Mouse (Mus musculus) C2C12 (cell line): ENCODE results near the gene Wwc2. TPM values are rescaled to one million over a fixed set of nuclear protein-coding genes. Genes with fewer than 3 reads are reported as not detected.

Source experiments
- H3K27me3 ChIP-seq: one replicate; pipeline ENCODE4 v1.6.1; 2011; ENCODE audit not compliant: control insufficient read depth, insufficient read depth, insufficient read length
- H3K36me3 ChIP-seq: one replicate; pipeline ENCODE4 v1.6.1; 2011; ENCODE audit not compliant: control insufficient read depth, insufficient read depth
- H3K4me3 ChIP-seq: one replicate; pipeline ENCODE4 v1.5.1; 2011; ENCODE audit warnings: mild to moderate bottlenecking, control low read depth; ENCODE audit not compliant: poor library complexity, insufficient read depth, severe bottlenecking
- H3K79me2 ChIP-seq: one replicate; pipeline ENCODE4 v1.6.1; 2011; ENCODE audit not compliant: control insufficient read depth, insufficient read depth
- H3K79me3 ChIP-seq: one replicate; pipeline ENCODE4 v1.6.1; 2011; ENCODE audit warnings: low read depth, control low read depth
- H3ac ChIP-seq: one replicate; pipeline ENCODE3; 2011; ENCODE audit warnings: low read depth; ENCODE audit not compliant: control insufficient read depth, insufficient read length
- CEBPB ChIP-seq: IDR thresholded peaks from one replicate; pipeline ENCODE4 v1.6.1; 2011; ENCODE audit warnings: low read depth, mild to moderate bottlenecking, control low read depth, moderate library complexity
- CTCF ChIP-seq: IDR thresholded peaks from one replicate; pipeline ENCODE4 v1.5.1; 2011; ENCODE audit not compliant: control insufficient read depth, insufficient read depth, insufficient read length
- FOSL1 ChIP-seq: IDR thresholded peaks from one replicate; pipeline ENCODE4 v1.8.0; 2011; ENCODE audit warnings: mild to moderate bottlenecking, low read length; ENCODE audit not compliant: poor library complexity, insufficient read depth, severe bottlenecking
- MAX ChIP-seq: IDR thresholded peaks from one replicate; pipeline ENCODE4 v1.6.1; 2011; ENCODE audit warnings: mild to moderate bottlenecking, control low read depth
- MYOD1 ChIP-seq: IDR thresholded peaks from one replicate; pipeline ENCODE4 v1.6.1; 2011; ENCODE audit warnings: low read depth; ENCODE audit not compliant: control insufficient read depth, insufficient read length
- MYOG ChIP-seq: IDR thresholded peaks from one replicate; pipeline ENCODE4 v1.6.1; 2011; ENCODE audit not compliant: control insufficient read depth, insufficient read length; ENCODE audit errors: extremely low read depth
- USF1 ChIP-seq: IDR thresholded peaks from one replicate; pipeline ENCODE4 v1.6.1; 2011; ENCODE audit warnings: low read depth, mild to moderate bottlenecking, control low read depth, moderate library complexity
- polyA plus RNA-seq: library from polyadenylated mRNA; unstranded; fragments of >200 nt; fragmentation: generic; extraction: Trizol; gene quantifications from one replicate; pipeline ENCODE4 v1.2.1, GENCODE M21; 2012; ENCODE audit warnings: missing spikeins

Wwc2 gene
- polyA plus RNA-seq, 1 experiment = 15.3 TPM

- no peak overlapping the region for H3K4me3 ChIP-seq
- no peaks in the 10 kb centered on the region for H3K36me3 ChIP-seq
- peaks cover 90% of the 10 kb centered on the region for H3K79me2 ChIP-seq
- no peak overlapping the region for H3ac ChIP-seq
- TF ChIP-seq USF1 (no peak), MAX (no peak), CTCF (no peak), MYOD1 (no peak), FOSL1 (no peak), MYOG (no peak), CEBPB (no peak)
- no peaks in the 10 kb centered on the region for H3K27me3 ChIP-seq
- peaks cover 65% of the 10 kb centered on the region for H3K79me3 ChIP-seq
Measured at GRCm38 (mm10) chr8:47936386-47936785, 54.3 kb downstream of the Wwc2 start.

DNA sequence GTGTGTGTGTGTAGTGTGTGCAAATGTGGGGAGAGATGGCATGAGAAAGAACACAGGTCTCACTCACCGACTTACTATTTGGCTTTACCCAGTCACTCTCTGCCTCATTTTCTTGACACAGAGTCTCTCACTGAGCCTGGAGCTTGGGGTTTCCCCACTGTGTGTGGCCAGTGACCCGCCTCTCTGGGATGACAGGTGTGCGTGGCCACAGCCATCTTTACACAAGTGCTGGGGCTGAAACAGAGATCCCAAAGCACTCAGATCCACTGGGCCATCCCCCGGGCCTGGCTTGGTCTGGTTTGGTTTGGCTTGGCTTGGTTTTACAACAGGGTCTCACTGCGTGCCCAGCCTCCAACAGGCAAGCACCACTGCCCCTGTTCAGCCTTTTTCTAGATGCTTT is 55.3 kb downstream of the Wwc2 start:
- Histone ChIP-seq H3ac (no peak overlapping the region), H3K36me3 (no peaks in the 10 kb centered on the region), H3K79me2 (peaks cover 90% of the 10 kb centered on the region), H3K27me3 (no peaks in the 10 kb centered on the region), H3K4me3 (no peak overlapping the region), H3K79me3 (peaks cover 67% of the 10 kb centered on the region)
- TF ChIP-seq MYOD1 (peak; percentile 58), CEBPB (no peak)

DNA sequence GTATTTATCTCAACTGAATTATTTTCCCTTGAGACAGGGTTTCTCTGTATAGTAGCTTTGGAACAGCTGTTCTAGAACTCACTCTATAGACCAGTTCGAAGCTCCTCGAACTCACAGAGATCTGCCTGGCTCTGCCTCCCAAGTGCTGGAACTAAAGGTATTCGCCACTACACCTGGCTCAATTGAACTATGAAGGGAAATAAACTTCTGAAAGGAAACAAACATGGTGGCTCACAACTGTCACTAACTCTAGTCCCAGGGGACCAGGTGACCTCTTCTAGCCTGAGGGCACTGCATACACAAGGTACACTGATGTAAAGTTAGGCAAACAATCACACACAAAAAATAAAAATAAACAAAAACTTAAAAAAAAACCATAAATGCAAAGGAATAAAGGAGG is 57.6 kb downstream of the Wwc2 start:
- H3ac ChIP-seq = no peak overlapping the region
- H3K79me2 ChIP-seq = peaks cover 90% of the 10 kb centered on the region
- no peaks in the 10 kb centered on the region for H3K27me3 ChIP-seq
- no peak overlapping the region for H3K4me3 ChIP-seq
- peaks cover 62% of the 10 kb centered on the region for H3K79me3 ChIP-seq
- TF ChIP-seq CEBPB (no peak), MYOD1 (no peak), USF1 (no peak), MYOG (no peak), CTCF (no peak), FOSL1 (no peak), MAX (no peak)
- no peaks in the 10 kb centered on the region for H3K36me3 ChIP-seq

GRCm38 (mm10) chr8:47932028-47932790 is 58.5 kb downstream of the Wwc2 start:
- Histone ChIP-seq H3K27me3 (no peaks in the 10 kb centered on the region), H3K79me2 (peaks cover 90% of the 10 kb centered on the region)
- no peak for TF ChIP-seq USF1
- TF ChIP-seq MYOG = no peak
- TF ChIP-seq CEBPB = no peak
- peak; percentile 85 for TF ChIP-seq MAX
- TF ChIP-seq CTCF = peak; percentile 16
- no peak for TF ChIP-seq FOSL1
- TF ChIP-seq MYOD1 = peak; percentile 8

GRCm38 (mm10) chr8:47931371-47931770 is 59.4 kb downstream of the Wwc2 start:
- Histone ChIP-seq H3ac (peak overlapping the region; percentile 48), H3K4me3 (no peak overlapping the region), H3K27me3 (no peaks in the 10 kb centered on the region), H3K36me3 (no peaks in the 10 kb centered on the region), H3K79me2 (peaks cover 90% of the 10 kb centered on the region), H3K79me3 (peaks cover 63% of the 10 kb centered on the region)
- TF ChIP-seq FOSL1 (no peak), CEBPB (no peak), MAX (no peak), CTCF (no peak)

More at GRCm38 (mm10) chr8:47932028-47932790, 58.5 kb downstream of the Wwc2 start:
- H3K36me3 ChIP-seq = no peaks in the 10 kb centered on the region
- peak overlapping the region; percentile 29 for H3ac ChIP-seq
- H3K4me3 ChIP-seq = no peak overlapping the region
- H3K79me3 ChIP-seq = peaks cover 63% of the 10 kb centered on the region

DNA sequence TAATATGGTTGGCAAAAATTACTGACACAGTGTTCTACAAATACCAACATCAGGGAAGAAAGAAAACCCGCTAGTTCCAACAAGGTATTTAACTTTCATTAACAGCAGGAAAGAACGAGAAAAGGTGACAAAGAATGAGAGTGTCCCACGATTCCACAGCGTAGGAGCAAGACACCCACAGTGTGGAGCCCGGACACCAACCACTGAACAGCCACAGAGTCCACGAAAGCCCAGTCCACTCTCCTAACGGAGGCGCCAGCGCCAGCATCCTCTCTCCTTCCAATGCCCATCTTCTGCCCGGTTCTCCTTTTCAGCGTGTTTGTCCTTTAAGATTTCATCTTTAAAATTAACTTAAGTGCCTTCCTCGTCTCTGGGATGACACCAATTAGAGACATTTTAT is 61.1 kb downstream of the Wwc2 start:
- Histone ChIP-seq H3K79me2 (peaks cover 88% of the 10 kb centered on the region), H3ac (no peak overlapping the region), H3K27me3 (no peaks in the 10 kb centered on the region), H3K36me3 (no peaks in the 10 kb centered on the region), H3K79me3 (peaks cover 64% of the 10 kb centered on the region), H3K4me3 (no peak overlapping the region)
- TF ChIP-seq USF1 (no peak), MYOG (no peak), FOSL1 (no peak), CTCF (no peak), MYOD1 (no peak), MAX (no peak), CEBPB (no peak)
